Mouse (Mus musculus) subcutaneous adipose tissue, adult 2 months (tissue): ENCODE results near the gene BC005624. TPM values are rescaled to one million over a fixed set of nuclear protein-coding genes. Genes with fewer than 3 reads are reported as not detected.

ENCODE experiments used
- polyA plus RNA-seq: library from polyadenylated mRNA; depleted of rRNA; stranded (reverse); fragments of >200 nt; gene quantifications from 2 replicates; pipeline ENCODE4 v1.2.3, GENCODE M21; 2012; ENCODE audit warnings: low replicate concordance; rRNA removed

Gene BC005624
- polyA plus RNA-seq: 22.8 and 27.0 TPM in 2 replicates

GRCm38 (mm10) chr2:30981790-30982513 is at the start of gene BC005624, which contains the start of gene Usp20:
TSS of gene BC005624 (minus strand) at chr2:30982201.
TSS of gene Usp20 (plus strand) at chr2:30982279.

DNA sequence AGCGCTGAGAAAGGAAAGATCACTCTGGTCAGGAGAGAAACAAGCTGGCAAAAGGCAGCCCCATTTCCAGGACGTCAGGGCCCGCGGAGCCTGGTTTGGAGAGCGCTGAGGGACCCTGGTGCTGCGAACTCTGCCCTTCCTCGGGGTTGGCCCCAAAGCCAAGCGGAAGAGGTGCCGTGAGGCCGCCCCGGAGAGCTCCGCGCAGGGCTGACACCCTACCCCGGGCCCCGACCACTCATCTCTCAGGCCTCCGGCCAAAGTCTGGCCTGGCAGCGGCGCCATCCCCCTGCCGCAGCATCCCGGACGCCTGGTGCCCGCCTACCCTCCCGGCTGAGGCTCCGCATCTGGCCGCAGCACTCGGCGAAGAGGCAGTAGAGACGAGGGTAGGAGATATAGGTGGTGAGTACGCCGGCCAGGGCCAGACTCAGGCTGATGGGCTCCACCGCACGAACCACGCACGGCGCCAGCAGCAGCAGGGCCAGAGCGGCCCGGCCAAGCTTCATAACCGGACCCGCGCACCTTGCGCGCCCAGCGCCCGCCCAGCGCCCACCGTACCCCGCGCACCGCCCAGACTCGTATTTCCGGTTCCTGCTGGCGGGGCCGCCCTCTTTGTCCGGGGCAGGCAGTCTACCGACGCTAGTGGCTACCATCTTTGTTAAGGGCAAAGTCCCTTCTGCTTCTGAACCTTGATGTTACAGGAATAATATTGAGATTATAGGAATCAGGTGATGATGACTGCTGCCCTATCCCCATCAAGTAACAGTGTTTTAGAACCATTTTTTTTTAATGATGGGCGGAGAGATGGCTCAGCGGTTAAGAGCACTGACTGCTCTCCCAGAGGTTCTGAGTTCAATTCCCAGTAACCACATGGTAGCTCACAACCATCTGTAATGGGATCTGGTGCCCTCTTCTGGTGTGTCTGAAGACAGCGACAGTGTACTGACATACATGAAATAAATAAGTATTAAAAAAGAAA is 14.4 kb downstream of the BC005624 start, which contains the start of gene Tor1a:
Tor1a (minus strand) TSS at position 582 of the 976 bp plus-strand sequence.

GRCm38 (mm10) chr2:30952824-30953490 is 29.0 kb downstream of the BC005624 start, which contains the start of gene Tor1b:
TSS of gene Tor1b (plus strand) at chr2:30952959.

DNA sequence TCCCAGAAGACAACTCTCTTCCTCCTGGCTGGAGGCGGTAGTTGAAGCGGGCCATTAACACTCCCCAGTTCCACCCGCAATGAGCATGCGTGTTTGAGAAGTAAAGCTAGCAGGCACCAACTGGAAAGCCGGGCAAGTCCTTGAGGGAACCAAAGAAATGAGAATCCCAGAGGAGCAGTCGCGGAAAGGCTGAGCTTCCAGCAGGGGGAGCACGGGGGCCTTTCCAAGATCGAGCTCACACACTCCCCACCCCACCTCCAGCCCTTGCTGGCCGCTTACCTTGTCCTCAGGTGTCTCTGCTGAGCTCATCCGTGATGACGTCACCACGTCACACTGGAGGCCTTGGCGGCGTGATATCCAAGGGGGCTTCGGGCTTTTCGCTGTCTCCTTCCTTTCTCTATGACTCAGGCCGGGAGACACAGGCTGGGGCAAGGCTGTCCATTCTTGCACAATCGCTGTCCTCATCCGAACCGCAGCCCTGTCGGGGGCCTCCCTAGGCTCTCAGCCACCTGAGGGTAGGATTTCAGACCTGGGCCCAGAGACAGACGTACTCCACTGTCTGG is 52.4 kb downstream of the BC005624 start, which contains the start of gene Ptges:
Ptges (minus strand) TSS at position 381 of the 563 bp plus-strand sequence.

Other genes starting within 250 kb of the BC005624 start
- 1.8 and 6.4 TPM in 2 replicates for gene 1700001O22Rik, start 178.5 kb downstream of the BC005624 start, polyA plus RNA-seq
- 32.1 and 56.1 TPM in 2 replicates for gene Ntmt1, start 174.4 kb downstream of the BC005624 start, polyA plus RNA-seq
- gene Asb6, start 151.9 kb downstream of the BC005624 start, polyA plus RNA-seq: 40.0 and 52.4 TPM in 2 replicates
- 16.2 and 47.7 TPM in 2 replicates for gene Prrx2, start 147.2 kb downstream of the BC005624 start, polyA plus RNA-seq
- gene Ptges, start 52.3 kb downstream of the BC005624 start, polyA plus RNA-seq: 138 and 230 TPM in 2 replicates
- gene Tor1b, start 29.2 kb downstream of the BC005624 start, polyA plus RNA-seq: 31.9 and 50.1 TPM in 2 replicates
- 45.7 and 50.5 TPM in 2 replicates for gene Tor1a, start 14.3 kb downstream of the BC005624 start, polyA plus RNA-seq
- 14.3 and 18.9 TPM in 2 replicates for gene Usp20, start 78 bp upstream of the BC005624 start, polyA plus RNA-seq
- 34.5 and 84.7 TPM in 2 replicates for gene Fnbp1, start 159.8 kb upstream of the BC005624 start, polyA plus RNA-seq
- gene Gpr107, start 170.1 kb upstream of the BC005624 start, polyA plus RNA-seq: 28.3 and 35.1 TPM in 2 replicates